In genomic region chr17:27796780-27797179, GRCm38 (mm10) we compare ENCODE assay signal across 9 mouse cellular contexts. TPM values are rescaled to one million over a fixed set of nuclear protein-coding genes. Genes with fewer than 3 reads are reported as not detected.
DNase-seq lines count a peak whose midpoint lies in the region; ATAC-seq lines count a peak whose summit lies in the region.
"Had no signal": no experiment of that assay in that cellular context is flagged by ENCODE, and none has a peak within 500 bp of the region (broad histone marks: within the 10 kb centered on the region; RNA-seq: fewer than 3 reads in every experiment).

No protein-coding gene starts in this region.

- intact Hi-C loops in heart, postnatal 25 days (cut with DNase I): no loop called here

- 81% methylated on average over 6 of the region's 6 CpGs for WGBS in embryonic facial prominence, embryonic 10.5 days
- WGBS in heart, embryonic 13.5 days: 28% methylated on average over 6 of the region's 6 CpGs

- peak overlapping the region; percentile 76 for H3K9ac ChIP-seq in heart, embryonic 13.5 days

- H3K4me1 ChIP-seq in embryonic facial prominence, embryonic 10.5 days: peaks cover 53% of the 10 kb centered on the region
- H3K4me1 ChIP-seq in heart, embryonic 13.5 days: peaks cover 56% of the 10 kb centered on the region

- peak overlapping the region; percentile 73 for H3K4me2 ChIP-seq in heart, embryonic 13.5 days

- ATAC-seq in heart, embryonic 13.5 days (ENCODE audit: extremely low read depth, insufficient number of reproducible peaks, low FRiP score, low TSS enrichment): peak; percentile 47; the same call in 1 of the 2 replicates

- H3K27ac ChIP-seq in embryonic facial prominence, embryonic 10.5 days (replicated peaks): peak overlapping the region; percentile 75
- peak overlapping the region; percentile 91 for H3K27ac ChIP-seq in heart, embryonic 13.5 days (replicated peaks)

- peaks cover 20% of the 10 kb centered on the region for H3K36me3 ChIP-seq in embryonic facial prominence, embryonic 10.5 days (replicated peaks)
- peaks cover 13% of the 10 kb centered on the region for H3K36me3 ChIP-seq in heart, embryonic 13.5 days

- H3K27me3 ChIP-seq in embryonic facial prominence, embryonic 10.5 days (replicated peaks; ENCODE audit: low read depth, poor library complexity, severe bottlenecking): no peaks in the 10 kb centered on the region
- no peaks in the 10 kb centered on the region for H3K27me3 ChIP-seq in heart, embryonic 13.5 days (replicated peaks)
- H3K27me3 ChIP-seq: CH12.LX had no signal

- DNase-seq in heart, adult 11 months: peak; percentile 98
- no peak for DNase-seq in heart, postnatal 25 days (ENCODE audit: low spot score)
- DNase-seq in embryonic facial prominence, embryonic 10.5 days (ENCODE audit: low spot score): peak; percentile 10
- peak; percentile 53 for DNase-seq in kidney, postnatal 14 days
- DNase-seq in lung, postnatal 10 days: peak; percentile 69
- DNase-seq in right cerebral cortex, postnatal 4 days: peak; percentile 38
- DNase-seq in spleen, postnatal 4 days (ENCODE audit: low spot score in 2 of 2): no peak

- no peak overlapping the region for H3K4me3 ChIP-seq in embryonic facial prominence, embryonic 10.5 days
- H3K4me3 ChIP-seq in heart, embryonic 13.5 days: peak overlapping the region; percentile 44

- no peaks in the 10 kb centered on the region for H3K9me3 ChIP-seq in embryonic facial prominence, embryonic 10.5 days
- H3K9me3 ChIP-seq in heart, embryonic 13.5 days: no peaks in the 10 kb centered on the region

RNA-seq across cellular contexts. Expression of gene D17Wsu92e, which starts 23.7 kb away (rescaled TPM):
- total RNA-seq in heart, postnatal 25 days (2021): 100 to 1,000 TPM; 133 to 137 TPM
- 15.5 and 15.7 TPM in 2 replicates for polyA plus RNA-seq in embryonic facial prominence, embryonic 10.5 days (2016; fragmentation: Nextera tagmentation; extraction: Ambion mirVana)
- 13.1 and 13.4 TPM in 2 replicates for polyA plus RNA-seq in heart, embryonic 13.5 days (2015; fragmentation: Nextera tagmentation; extraction: Ambion mirVana)

RNA-seq across cellular contexts. Expression of gene Snrpc, which starts 41.2 kb away (rescaled TPM):
- 10 to 100 TPM; 59.9 to 60.7 TPM for total RNA-seq in heart, postnatal 25 days (2021)
- 412 and 414 TPM in 2 replicates for polyA plus RNA-seq in embryonic facial prominence, embryonic 10.5 days (2016; fragmentation: Nextera tagmentation; extraction: Ambion mirVana)
- 219 and 230 TPM in 2 replicates for polyA plus RNA-seq in heart, embryonic 13.5 days (2015; fragmentation: Nextera tagmentation; extraction: Ambion mirVana)

RNA-seq across cellular contexts. Expression of gene Uhrf1bp1, which starts 59.5 kb away (rescaled TPM):
- total RNA-seq in heart, postnatal 25 days (2021): 10 to 100 TPM; 14.0 to 14.8 TPM
- 9.5 and 10.3 TPM in 2 replicates for polyA plus RNA-seq in embryonic facial prominence, embryonic 10.5 days (2016; fragmentation: Nextera tagmentation; extraction: Ambion mirVana)
- 3.1 TPM in 2 replicates for polyA plus RNA-seq in heart, embryonic 13.5 days (2015; fragmentation: Nextera tagmentation; extraction: Ambion mirVana)

Comparison
In these comparisons a context has a peak if more than half of its experiments do, and no peak if none do; other contexts are left out.
1. DNase-seq: peak in heart, adult 11 months (single experiment), embryonic facial prominence, embryonic 10.5 days (single experiment), kidney, postnatal 14 days (single experiment), lung, postnatal 10 days (single experiment) and right cerebral cortex, postnatal 4 days (single experiment); none in heart, postnatal 25 days (single experiment) and spleen, postnatal 4 days (0 of 2).